Mouse (Mus musculus): ENCODE results near the gene Grb2.
A peak's percentile ranks its signal among the peaks of the same experiment; 100 is the strongest.

The Grb2 gene

DNA sequence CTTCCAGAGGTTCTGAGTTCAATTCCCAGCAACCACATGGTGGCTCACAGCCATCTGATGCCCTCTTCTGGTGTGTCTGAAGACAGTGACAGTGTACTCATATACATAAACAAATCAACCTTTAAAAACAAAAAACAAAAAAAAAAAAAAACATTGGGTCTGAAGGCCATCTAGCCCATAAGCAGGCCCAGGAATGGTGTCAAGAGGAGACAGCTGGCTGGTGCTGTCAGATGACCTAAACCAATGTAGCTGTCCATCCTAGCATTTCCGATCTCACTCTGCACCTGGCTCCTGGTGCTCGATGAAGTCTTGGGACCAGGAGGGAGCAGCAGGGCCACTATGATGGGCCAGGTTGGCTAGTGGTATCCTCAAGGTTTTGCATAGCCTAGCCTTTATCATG, 65.7 kb downstream of the Grb2 start:
- no peak for DNase-seq

DNA sequence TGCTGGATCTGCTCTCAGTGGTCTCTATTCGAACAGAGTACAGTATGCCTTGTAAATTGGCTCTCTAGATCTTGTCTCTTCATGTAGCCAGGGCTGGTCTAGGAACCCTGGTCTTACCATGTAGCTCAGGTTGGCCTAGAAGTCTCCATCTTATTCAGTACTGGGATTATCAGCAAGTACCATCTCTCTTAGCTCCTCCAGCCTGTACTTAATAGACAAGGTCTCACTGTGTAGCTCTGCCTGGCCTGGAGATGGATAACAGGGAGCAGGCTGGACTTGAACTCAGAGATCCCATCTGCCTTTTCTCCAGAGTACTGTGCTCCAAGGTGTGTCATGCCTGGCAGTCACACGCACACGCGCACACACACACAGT, 66.7 kb downstream of the Grb2 start:
- no peak for DNase-seq

DNA sequence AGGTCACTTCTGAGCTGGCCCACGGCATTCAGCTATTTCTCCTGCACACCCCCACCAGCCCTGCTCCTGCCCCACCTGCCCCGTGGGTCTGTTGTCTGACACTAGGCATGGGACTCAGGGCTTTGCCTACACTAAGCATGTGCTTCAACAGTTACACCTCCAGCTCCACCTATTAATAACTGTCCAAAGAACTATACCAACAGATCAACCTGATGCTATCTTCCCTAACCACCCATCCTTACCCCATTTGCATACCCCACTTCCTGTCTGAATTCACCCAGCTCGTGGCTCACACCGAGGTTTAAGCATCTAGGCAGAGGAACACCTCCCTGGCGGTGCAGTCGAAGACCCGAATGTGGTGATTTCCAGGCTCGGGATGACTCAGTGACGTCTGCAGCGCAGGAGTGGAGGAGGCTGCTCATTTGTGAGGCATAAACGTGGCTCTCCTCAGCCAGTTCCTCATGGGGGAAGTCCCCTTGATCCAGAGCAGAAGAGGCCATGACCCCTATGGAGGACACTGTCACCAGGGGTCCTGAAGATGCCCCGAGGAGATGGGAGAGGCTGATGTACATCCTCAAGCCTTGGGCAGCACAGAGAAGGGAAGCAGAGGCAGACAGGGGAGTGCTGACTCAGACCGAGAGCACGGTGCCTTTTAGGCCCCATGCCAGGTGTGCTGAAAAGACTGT, 67.3 kb downstream of the Grb2 start:
- DNase-seq, result no peak

DNA sequence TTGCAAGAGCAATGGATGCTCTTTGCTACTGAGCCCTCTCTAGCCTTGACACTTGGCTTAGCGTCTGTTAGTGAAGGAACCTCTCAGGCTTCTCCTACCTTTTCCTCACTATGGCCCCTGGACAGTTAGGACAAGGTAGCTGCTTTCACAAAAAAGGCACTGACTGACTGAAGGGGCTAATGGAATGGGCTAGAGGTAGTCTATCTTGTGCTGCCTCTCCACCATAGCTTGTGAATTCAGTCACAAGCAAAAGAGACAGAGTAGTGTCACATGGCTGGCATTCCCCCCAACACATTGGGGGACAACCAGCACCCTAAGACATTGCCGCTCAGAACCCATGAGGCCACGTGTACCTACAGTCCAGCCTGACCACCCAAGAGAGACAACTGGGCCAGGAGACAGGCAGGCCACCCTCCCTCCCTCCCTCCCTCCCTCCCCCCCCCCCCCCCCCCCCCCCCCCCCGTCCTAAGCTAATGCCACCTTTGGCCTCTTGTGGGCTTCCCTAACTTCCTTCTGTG, 68.0 kb downstream of the Grb2 start:
- DNase-seq, result no peak

DNA sequence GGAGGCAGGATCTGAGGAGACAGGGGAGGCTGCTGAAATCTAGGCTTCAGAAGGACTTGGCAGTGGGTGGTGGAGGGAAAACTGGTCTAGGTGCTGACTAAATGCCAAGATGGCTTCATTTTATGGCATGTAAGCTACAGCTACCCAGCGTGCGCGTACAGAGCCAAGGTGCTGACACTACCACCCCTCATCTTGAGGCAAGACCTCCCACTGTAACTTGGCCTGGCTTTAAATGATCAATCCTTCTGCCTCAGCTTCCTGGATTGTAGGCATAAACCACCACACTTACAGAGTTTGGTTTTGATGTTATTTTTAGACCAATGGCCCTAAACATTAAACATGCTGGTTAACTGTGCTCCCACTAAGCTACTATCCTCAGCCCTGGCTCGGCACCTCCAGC, 68.9 kb downstream of the Grb2 start:
- DNase-seq, result no peak

DNA sequence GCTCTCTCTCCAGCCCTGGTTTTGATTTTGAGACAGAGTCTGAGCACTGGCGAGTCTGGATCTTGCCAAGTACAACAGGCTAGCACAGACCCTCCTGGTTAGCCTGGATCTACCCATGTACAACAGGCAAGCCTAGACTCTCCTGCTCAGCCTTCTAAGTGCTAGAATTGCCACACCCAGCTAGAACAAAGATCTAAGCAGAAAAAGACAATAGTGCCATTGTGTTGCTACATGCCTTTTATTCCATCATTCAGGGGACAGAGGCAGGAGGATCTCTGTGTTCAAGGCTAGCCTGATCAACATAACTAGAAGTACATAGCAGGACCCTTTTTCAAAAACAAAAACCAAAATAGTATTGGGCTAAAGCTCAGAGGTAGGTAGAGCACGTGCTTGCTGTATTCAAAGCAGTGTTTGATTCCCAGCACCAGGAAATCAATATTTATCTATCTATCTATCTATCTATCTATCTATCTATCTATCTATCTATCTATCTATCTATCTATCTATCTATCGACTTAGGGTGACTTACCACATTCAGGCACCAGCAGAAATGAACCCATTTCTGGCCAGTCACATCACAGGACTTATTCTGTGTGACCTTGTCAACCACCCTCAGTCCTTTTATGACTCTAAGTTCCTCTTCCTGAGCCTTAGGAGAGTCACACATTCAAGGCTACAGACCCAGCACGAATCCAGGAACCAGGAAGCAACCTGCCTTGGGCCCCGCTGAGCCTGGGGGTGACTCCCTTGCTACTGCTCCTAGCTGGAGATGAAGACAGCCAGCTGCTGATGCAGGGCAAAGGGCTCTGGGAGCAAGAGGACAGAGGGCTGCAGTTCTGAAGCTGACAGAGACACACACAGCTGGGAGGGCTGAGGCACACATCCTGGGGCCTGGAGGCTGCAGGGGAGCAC, 69.6 kb downstream of the Grb2 start:
- no peak for DNase-seq

DNA sequence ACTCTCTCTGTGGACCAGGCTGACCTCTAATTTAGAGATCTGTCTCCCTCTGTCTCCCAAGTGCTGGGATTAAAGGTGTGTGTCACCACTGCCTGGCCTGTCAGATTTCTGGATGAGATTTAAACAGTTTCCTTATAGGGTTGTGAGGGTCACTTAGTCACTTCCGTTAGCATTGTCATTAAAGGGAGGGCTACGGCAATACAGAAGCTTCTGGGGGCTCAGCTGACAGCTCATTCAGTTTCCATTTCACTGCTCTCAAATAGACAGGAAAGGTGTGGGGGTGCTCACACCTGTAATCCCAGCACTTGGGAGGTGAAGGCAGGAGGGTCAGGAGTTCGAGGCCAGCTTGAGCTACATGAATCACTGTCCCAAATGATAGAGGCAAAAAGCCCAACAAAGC, 71.4 kb downstream of the Grb2 start:
- no peak for DNase-seq

DNA sequence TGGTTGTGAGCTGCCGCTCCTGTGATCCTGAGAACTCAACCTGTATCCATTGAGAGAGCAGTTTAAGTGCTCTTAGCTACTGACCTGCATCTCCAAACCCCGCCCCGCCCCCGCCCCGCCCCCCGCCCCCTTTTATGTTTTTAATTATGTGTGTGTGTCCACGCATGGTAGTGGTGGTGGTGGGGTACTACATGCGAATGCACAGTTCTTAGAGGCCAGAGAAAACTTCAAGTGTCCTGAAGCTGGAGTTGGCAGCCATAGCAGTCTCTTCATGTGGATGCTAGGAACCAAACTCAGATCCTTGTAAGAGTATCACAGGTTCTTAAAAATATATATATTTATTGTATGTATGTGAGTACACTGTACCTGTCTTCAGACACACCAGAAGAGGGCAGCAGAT, 72.9 kb downstream of the Grb2 start:
- DNase-seq, result no peak

DNA sequence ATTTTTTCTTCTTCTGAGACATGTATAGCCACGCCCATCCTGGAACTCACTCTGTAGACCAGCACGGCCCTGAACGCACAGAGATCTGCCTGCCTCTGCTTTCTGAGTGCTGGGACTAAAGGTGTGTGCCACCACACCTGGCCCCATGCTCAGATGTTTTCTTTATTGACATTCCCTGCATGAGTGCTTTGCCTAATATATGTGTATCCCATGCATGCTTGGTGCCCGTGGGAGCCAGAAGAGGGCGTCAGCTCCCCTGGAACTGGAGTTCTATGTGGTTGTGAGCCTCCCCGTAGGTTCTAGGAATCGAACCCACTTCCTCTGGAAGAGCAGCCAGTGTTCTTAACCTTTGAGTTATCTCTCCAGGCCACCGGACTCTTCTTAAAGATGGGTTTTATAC, 73.4 kb downstream of the Grb2 start:
- no peak for DNase-seq

DNA sequence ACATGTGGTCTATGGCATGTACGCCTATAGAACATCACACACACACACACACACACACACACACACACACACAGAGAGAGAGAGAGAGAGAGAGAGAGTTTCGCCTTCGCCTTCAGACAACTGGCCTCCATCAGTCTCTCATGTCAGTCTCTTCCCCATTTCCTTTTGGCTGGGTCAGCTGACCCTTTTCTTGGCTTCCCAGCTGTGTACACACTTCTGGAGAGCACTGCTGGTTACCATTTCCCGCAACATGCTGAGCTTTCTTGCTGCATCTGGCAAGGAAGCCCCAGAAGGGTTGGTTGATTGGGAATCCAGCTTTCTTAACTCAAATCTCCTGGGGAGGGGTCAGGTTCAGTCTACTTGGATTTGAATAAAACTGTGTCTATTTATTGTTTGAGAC, 74.3 kb downstream of the Grb2 start:
- no peak for DNase-seq

DNA sequence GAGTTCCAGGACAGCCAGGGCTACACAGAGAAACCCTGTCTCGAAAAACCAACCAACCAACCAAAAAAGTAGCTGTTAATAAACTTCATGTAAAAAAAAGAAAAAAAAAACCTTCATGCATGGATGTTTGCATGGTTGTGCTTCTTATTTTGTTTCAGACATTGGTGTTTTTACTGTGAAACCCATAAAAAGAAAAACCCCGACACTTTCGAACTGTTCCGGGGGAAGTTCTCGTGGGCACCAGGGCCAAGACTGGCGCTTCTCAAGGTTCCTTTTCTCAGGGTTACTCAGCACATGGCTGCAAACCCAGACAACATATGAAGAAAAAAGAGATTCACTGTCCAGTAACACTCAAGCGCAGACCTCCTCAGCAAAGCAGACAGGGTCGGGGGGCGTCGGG, 75.5 kb downstream of the Grb2 start:
- no peak for DNase-seq

DNA sequence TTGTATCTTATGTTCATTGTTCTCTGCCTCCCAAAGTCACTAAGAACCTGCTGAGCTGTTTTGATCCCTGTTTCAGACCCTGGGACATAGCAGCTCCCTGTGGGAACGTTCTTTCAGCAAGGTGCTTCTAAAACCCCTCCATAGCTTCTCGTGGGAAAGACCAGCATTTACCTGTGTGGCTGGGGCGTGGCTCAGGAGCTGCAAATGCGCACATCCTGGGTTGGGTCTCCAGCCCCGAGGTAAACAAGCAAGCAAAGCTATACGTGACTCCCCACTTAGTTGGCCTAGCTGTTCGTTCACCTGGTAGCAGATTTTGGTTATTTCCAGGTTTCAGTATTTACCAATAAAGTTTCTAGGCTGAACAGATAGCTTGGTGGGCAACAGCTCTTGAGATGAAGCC, 76.2 kb downstream of the Grb2 start:
- no peak for DNase-seq

DNA sequence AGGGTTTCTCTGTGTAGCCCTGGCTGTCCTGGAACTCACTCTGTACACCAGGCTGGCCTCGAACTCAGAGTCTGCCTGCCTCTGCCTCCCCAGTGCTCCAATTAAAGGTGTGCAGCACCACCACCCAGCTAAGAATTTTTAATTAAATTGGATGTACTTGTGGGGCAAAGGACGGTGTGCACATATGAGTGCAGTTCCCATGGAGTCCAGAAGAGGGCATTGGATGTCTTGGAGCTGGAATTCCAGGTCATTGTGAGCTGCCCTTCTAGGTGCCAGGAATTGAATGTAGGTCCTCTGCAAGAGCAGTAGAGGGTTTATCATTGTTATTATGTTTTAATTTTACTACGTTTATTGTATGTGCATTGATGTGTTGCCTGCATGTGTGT, 76.9 kb downstream of the Grb2 start:
- peak; percentile 67 for DNase-seq

DNA sequence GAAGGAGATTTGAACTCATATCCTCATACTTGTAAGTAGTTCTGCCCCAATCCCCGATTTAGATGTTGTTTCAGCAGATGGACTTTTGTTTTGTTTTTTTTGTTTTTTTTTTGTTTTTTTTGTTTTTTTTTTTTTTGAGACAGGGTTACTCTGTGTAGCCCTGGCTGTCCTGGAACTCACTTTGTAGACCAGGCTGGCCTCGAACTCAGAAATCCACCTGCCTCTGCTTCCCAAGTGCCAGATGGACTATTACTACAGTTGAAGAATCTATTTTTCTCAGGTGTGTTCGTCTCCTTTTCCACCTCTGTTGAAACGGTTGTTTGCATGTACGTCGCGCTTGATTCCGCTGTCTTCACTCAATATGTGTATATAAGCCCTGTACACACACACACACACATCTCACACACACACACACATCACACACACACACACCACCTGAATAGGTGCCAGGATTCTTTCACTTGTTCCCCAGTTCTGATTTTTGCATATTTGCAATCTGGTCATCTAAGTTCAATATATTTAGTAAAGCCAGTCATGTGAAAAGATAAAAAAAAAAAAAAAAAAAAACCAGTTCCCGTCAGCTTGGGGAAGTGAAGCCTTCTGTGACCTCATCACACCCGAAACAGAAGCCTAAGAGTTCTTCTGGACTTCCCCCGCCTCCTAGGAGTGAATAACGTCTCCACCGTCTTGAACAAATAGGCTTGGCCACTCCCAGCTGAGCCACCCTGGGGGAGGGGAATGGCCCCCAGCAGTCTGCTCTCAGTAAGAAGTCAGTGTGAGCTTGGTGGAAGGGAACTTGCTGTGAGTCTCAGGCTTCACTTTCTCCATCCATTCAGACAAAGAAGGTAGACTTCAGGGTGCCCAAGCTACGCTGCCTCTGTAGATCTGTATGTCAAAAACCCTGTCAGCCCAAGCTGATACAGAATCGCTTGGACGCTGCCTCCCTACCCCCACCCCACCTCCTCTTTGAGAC, 77.6 kb downstream of the Grb2 start:
- no peak for DNase-seq

DNA sequence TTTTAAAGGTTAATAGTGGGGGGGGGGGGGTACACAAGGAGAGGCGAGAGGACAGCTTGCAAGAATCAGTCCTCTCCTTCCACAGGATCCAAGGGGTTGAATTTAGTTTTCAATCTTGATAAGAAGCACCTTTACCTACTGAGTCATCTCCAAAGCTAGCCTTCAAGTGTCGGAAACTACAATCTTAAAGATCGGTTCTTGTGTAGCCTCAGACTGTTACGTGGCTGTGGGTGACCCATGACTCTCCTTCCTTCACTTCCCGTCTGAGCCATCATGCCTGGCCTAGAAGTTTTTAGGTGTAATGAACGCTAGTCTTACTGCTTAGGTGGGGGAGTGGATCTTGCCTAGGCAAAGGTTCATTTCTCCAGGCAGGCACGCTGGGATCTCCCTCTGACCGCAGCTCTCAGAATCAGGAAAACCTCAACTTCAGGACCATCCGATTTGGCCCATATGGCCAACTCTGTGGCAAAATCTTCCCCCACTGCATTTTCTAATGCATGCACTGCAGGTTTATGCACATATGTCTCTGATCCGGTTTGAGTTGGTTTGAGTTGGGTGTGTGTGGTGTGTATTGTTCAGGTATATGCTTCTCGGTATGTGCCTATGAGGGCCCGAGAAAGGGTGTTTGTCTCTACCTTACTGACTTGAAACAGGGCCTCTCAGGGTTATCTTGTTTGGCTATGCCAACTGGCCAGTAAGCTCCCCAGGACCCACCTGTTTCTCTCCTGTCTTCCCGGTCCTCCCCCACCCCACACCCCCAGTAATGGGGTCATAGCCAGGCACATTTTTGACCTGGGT, 78.5 kb downstream of the Grb2 start:
- no peak for DNase-seq

DNA sequence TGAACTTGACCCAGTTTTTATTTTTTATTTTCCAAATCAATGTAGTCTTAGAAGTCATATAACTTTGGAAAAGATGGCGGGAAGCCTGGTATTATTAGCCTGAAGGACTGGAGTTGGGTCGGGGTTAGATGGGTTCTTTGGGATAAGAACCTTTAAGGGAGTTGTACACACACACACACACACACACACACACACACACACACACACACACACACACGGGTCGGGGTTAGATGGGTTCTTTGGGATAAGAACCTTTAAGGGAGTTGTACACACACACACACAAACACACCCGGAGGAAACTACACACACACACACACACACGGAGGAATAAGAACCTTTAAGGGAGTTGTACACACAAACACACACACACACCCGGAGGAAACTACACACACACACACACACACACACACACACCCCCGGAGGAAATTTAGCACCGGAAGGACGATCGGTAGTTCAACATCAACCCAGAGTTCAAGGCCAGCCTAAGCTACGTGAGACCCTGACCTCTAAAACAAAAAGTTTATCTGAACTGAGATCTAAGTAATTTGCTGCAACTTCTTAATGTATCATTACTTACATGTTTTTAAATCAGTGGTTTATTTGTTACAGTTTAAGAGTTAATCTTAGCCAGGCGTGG, 79.8 kb downstream of the Grb2 start:
- no peak for DNase-seq

DNA sequence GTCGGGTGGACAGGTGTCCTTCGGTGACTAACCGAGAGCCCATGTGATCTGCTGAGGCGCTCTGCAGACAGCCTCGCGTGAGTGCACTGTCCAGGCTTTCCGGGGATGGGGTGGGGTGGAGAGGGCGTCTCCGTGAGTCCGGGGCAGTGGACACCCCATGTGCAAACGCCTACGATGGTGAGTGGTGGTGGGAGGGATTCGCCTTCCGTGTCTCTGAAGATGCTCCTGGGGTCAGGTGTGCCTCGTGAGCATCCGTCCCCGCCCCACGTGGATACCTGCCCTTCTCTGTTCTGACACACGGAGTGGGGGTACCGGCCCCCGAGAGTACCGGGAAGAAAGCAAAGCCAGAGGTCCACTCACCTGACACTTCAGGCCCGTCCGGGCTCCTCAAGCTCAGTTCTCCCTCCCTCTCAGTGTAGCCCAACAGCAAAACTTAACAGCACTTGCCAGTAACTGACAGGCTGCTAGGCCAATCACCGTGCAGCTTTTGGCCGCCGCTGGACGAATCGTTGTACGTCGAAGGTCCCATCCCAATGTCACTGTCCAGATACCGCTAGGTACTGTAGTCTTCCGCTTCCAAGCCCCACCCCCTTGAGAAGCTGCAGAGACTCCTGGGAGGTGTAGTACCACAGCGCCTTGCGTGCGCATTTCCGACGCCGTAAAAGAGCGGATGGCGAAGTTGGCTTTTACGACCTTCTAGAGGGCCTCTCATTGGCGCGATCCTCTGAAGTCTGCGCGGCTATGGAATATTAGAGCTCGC, 80.5 kb downstream of the Grb2 start, which contains the start of gene Slc25a19:
Gene Slc25a19, minus strand, starts transcription at position 591 of the 760 bp plus-strand sequence.
- peak; percentile 100 for DNase-seq

DNA sequence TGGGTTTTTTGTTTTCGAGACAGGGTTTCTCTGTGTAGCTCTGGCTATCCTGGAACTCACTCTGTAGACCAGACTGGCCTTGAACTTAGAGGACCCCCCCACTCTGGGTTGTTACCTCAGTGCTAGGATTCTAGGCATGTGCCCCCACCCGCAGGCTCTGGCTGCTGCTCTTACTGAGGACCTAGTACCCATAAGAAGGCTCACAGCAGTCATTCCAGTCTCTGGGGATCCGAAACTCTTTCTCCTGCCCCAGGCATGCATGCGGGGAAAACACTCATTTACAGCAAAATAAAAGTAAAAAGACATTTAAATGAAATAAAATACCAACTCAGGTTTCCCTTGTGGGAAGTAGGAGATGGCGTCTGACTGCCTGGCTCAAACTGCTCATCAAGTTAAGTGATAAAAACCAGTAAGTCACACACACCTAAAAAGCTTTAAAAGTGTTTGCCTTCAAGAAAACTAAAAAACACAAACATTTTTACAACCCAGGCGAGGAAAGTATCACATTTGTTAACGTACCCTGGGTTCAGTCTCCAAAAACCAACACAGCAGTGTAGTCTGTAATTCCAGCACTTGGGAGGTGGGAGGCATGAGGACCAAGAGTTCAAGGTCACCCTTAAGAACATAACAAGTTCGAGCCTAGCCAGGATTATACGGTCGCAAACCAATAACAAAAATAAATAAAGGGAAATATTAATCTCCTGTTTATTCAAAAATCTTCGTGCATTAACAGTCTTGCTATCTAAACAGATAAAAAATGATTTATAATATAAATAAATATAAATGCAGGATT, 81.4 kb downstream of the Grb2 start:
- no peak for DNase-seq

DNA sequence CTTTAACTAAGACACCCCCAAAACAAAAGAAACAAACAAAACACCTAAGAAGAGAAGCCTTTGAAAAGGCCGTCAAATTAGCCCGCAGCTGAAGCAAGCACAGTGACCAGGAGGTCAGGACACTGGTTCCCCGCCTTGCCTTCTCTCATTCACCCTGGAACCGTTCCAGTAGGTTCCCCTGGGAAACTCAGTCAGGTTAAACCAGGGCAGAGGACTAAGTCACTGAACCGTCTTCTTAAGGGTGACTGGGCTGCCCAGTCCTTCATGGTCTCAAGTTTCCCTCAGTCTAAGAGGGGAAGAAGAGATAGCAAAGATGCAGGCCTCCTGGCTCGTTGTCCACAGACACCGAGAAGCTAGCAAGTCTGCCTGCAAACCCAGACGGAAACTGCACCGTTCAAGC, 82.5 kb downstream of the Grb2 start:
- DNase-seq, result no peak

DNA sequence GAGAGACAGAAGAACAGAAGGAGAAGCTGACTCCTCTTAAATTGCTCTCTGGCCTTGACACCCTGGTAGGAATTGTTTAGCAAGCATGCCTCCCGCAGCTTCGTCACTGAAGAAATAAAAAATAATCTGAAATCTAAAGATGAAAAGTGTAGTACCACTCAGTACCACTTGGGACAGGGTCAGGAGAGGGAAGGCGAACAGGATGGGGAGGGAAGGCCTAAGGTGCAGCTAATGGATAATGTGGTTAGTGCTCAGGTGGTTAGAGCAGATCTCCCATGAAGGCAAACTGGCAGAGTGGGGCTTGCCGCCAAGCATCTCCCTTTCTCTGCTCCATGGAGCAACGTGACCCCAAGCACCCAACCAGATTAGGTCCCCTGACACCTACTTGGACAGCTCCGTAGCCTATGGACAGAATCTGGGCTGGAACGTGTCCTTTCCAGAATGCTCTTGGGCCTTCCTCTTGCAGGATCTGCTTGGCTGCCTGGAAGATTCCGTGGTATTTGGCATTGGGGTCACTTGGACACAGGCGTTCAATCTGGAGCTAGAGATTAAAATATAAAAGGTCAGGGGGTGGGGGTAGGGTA, 84.8 kb downstream of the Grb2 start:
- peak; percentile 36 for DNase-seq

Measured in retina, postnatal 1 day (tissue).